Mouse (Mus musculus) lung, postnatal 10 days (tissue): ENCODE measurements around the gene Lrcol1.

Source experiments
- DNase-seq: peaks from one replicate; pipeline ENCODE4 v3.0.0; 2021

The Lrcol1 gene

DNA sequence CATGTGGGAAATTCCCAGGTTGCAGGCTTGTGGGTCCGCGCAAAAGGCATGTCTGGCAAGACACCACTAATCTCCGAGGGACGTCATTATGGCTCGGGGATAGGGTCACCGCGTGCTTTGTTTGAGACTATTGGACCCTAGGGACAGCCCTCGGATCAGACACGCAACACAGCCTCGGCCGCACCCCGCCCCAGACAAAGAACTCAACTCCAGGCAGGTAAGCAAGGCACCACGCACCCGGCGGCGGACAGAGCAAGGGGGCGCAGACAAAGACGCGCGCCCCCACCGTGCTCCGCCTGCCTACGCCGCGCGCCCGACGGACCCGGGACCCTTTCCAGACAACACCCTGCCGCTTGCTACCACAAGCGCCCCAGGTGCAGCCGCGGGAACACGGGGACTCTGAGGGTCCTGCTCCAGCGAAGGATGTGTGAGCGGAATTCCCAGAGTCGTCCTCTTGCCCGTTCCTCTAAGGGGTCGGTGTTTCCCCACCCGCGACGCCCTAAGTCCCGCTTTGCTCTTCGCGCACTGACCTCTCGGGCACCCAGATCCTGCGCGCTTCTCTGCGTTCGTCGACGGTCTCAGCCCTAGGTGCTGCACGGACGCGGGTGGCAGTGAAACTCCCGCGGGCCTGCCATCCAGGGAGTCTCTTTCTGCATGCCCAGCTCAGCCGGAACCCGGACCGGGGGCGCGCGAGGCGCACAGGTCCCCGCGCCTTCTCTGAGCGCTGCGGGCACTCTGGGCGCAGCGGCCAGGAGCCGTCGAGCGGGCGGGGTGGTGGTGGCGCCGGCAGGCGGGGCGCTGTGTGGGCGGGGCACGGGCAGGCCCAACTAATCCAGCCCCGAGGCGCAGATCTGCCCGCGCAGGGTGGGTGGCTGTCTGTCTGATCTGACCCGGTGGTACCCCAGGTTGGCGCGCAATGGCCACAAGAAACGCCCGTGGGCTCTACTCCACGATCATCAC, 42.1 kb downstream of the Lrcol1 start:
- DNase-seq = peak; percentile 81

DNA sequence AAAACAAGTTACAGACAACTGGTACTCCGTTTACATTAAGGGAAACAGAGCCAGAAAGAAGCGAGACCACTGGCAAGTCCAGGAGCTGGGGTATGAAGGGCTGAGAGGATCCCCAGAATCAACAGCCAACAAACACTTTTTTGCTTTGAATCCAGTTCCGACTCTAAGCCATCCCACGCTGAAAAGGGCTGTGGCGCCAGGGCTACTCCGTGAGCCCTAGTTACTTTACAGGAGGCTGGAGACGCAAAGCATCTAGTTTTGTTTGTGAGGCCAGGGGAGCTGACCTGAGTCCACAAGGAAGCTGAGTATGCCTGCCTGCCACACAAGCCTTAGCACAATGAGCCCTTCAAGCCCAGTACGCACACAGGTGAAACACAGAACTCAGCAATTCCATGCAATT, 42.8 kb downstream of the Lrcol1 start:
- DNase-seq = no peak

DNA sequence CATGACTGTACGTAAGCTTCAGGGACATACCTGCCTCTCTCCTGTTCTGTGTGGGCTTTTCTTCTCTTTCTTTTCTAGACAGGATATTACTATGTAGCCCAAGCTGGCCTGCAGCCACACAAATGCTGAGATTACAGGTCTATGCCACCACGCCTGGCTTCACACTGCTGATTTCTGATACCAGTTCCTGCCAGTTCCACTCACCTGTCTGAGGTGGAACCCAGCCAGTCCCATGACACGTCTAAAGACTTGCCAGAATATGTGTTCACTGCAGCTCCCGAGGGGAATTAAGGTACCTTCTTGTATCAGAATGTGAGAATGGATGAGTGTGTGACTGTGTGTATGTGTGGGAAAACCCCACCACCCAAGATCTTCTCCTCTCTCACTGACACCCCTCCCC, 46.1 kb downstream of the Lrcol1 start:
- DNase-seq = no peak

GRCm38 (mm10) chr5:110392727-110393126, 48.2 kb downstream of the Lrcol1 start:
- no peak for DNase-seq

DNA sequence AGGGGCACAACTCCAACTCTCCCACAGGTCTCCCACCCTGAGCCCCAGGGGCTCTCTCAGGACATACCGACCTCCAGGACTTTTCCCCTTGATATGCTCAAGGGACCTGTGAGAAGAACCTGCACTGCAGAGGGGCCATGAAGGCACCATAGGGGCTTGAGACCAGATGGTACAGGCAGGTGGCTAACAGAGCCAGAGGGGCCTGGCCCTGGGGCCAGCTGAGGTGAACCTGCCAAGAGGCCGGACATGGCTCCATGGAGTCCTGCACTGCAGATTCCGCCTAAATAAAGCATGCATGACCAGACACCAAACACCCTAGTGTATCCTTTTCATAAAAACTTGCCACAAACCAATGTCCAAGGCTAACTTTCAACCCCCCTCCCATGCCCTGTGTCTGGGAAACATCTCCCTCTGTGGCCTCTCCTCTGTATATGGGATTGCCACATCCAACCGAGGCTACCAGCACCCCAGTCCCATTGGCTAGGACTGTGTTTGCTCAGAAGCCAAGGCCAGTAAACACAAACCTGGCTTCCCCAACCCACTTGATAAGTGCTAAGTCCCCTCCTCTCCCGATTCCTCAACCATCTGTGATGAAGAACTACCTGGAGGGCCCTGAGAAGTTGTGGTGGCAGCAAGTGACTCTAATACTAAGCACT, 50.6 kb downstream of the Lrcol1 start:
- no peak for DNase-seq

GRCm38 (mm10) chr5:110401101-110401500, 56.6 kb downstream of the Lrcol1 start:
- no peak for DNase-seq

- no peak for DNase-seq
Measured at GRCm38 (mm10) chr5:110402557-110402956, 58.0 kb downstream of the Lrcol1 start.

DNA sequence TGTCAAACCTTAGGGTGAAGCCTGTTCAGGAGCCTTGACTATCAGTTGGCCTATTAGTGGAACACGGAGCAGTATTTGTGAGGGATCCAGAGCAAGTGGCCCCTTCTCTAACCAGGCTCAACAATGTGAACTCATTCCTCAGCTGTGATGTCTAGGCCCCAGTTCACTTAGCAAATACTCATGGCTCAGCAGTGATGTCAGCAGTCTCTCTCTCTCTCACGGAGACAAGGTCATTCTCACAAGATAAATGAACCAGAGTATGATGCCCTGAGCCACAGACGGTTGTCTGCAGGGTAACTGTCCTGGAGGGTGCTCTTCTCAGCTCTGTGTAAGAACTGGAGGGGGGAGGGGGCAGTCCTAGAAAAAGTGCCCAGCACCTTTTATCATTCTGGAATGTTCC, 59.4 kb downstream of the Lrcol1 start:
- DNase-seq = no peak
